Mouse (Mus musculus) regulatory T cell (primary cell): ENCODE measurements around the gene Brd7.

Source experiments
- in situ Hi-C: fragments of 300-600 bp; cut with MboI, MseI; formaldehyde crosslinking; loops from one replicate; pipeline ENCODE4 v1.15.1; 2025; ENCODE audit warnings: high pct_unique_total_duplicates

The Brd7 gene

DNA sequence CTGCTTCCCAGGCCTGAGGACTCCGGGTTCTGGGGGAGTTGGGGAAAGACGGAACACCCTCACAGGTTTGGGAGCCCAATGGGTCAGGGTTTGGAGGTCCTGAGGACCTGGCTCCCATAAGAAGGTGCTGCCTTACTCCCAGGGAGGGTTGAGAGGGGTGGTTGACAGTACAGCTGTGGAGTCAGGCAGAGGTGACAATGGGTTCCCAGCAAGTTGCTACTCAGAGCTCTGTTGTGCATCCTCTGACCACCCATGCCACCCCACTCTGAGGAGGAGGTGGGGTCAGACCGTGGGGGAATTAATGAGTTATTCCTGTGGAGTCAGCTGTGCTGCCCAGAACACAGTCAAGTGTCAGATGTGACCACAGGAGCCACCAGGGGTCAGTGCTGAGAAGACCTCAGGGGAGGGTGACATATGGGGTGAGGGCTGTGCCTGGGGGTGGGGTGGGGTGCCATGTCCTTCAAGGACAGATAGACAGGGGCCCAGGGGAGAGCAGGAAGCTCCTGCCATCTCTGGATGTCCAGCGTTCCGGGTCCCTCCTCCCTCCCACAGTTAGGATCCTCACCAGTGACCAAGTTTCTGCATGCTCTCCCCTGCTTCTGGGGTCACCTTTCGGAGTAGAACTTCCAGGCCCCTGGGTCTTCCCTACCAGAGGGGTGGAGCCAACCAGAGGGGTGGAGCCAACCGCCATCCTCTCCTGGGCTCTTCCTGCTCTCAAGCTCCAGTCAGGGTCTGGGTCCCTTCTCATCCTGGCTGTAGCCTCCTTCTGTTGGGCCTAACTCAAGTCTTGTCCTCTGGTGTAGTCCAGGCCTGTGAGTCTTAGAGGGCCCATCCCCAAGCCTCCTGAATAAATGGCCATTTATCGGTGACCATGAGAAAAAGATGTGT, 76.3 kb downstream of the Brd7 start:
- in situ Hi-C loops = loop anchor here (5.0 kb wide), 1 partner anchor 407 kb away; no protein-coding TSS in a partner anchor

DNA sequence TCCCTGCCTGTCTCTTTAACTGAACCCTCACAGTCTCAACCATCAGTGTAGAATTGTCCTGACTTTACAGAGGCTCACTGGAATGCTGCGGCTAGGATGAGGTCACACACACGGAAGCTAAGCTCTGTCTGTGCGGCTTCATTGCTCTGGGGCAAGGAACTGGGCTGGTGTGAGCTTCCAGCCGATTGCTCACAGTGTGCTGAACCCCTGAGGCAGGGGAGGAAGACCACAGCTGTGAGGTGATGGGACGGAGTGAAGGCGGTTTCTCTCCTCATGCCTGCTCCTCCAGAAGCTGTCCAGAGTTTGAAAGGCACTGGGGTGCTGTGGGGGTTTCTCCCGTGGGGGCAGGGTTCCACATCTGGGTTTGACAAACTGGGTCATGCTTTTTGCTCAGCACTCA, 77.3 kb downstream of the Brd7 start:
- in situ Hi-C loops = loop anchor here (5.0 kb wide), 1 partner anchor 408 kb away; no protein-coding TSS in a partner anchor

DNA sequence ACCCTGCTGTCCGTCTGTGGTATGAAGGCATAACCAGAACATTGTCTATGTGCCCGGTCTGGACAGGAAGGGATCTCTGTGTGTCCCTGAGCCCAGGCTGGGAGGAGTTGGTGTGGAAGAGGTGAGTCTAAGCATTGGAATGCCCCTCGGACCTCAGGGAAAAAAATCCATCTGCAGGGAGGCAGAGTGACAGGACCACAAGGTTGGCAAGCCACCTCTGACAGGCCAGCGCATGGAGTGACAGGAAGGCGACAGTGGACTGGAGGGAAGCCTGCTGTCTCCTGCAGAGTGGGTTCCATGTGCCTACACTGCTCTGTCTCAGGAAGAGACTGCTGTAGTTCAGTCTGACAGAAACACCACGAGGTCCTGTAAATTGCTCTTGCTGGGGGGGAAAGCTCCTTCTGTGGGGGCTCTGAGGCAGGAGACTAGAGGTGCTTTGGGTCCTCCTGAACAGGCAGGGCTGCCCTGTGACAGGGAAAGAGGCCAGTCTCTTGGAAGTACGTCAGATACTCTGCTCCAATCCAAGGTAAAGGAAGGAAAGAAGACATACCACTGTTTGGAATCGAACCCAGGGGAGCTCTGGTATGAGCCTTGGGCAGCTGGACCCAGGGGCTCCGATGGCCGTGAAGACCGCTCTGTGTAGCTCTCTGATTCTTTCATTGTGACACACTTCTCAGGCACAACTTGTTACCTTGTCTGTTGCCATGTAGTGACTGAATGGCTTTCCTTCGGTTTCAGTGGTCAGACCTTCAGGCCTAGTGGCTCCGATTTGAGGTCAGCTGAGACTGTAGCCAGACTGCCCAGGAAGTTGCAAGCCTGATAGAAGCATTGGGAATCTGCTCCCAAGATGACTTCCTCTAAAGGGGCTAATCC, 78.5 kb downstream of the Brd7 start:
- in situ Hi-C loops = no loop called here

DNA sequence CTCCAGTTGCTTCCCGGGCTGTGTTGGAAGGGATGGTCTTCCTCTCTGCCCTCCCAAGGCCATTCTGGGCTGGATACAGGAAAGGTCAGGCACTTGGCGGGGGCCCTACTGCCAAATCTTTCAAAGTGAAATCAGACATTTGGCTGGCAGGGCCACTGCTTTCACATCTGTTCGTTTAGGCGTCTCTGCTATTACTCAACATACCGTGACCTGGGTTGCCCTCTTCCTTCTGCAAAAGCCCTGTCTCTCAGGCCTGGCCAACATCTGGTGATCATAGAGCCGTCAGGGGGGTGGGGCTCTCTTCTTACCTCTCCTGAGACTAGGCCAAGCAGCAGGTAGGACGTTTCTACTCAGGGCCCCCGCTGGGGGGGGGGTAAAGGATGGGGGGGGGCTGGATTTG, 79.3 kb downstream of the Brd7 start:
- in situ Hi-C loops = no loop called here
